Comparison of ENCODE assay signal across 31 mouse cellular contexts in genomic region chr2:155736936-155737335, GRCm38 (mm10). TPM values are rescaled to one million over a fixed set of nuclear protein-coding genes. Genes with fewer than 3 reads are reported as not detected.
"Had no signal": no experiment of that assay in that cellular context is flagged by ENCODE, and none has a peak within 500 bp of the region (broad histone marks: within the 10 kb centered on the region; RNA-seq: fewer than 3 reads in every experiment).

No protein-coding gene starts in this region.

- H3K9me3 ChIP-seq: limb, embryonic 10.5 days; limb, embryonic 13.5 days; liver, embryonic 12.5 days; liver, embryonic 15.5 days; lung, embryonic 15.5 days; megakaryocyte, embryonic 14.5 days; midbrain, embryonic 10.5 days; midbrain, embryonic 13.5 days had no signal

- H3K4me2 ChIP-seq: limb, embryonic 13.5 days; liver, embryonic 12.5 days; liver, embryonic 15.5 days; lung, embryonic 15.5 days; midbrain, embryonic 13.5 days had no signal

- ATAC-seq: liver, embryonic 12.5 days; midbrain, embryonic 13.5 days; midbrain, embryonic 16.5 days had no signal

- DNase-seq: kidney, adult 18-20 months; kidney, adult 9 months; kidney, postnatal 14 days; layer of hippocampus, adult 9-11 months; liver; lung, adult 18-20 months; lung, postnatal 36 days; thymus, adult 2 months; thymus, postnatal 14 days; thymus, postnatal 4 days had no signal

- H3K4me1 ChIP-seq: limb, embryonic 10.5 days; limb, embryonic 13.5 days; liver, embryonic 12.5 days; liver, embryonic 15.5 days; lung, embryonic 15.5 days; midbrain, embryonic 10.5 days; midbrain, embryonic 13.5 days had no signal

- H3K9ac ChIP-seq: limb, embryonic 13.5 days; liver, embryonic 12.5 days; liver, embryonic 15.5 days; lung, embryonic 15.5 days; midbrain, embryonic 13.5 days had no signal

- H3K4me3 ChIP-seq: layer of hippocampus, adult 2 months; limb, embryonic 10.5 days; limb, embryonic 13.5 days; liver, embryonic 12.5 days; liver, embryonic 15.5 days; lung, embryonic 15.5 days; megakaryocyte, embryonic 14.5 days; midbrain, embryonic 10.5 days; midbrain, embryonic 13.5 days had no signal

- H3K27ac ChIP-seq: layer of hippocampus, adult 2 months; limb, embryonic 10.5 days; limb, embryonic 13.5 days; liver, embryonic 12.5 days; liver, embryonic 15.5 days; lung, embryonic 15.5 days; midbrain, embryonic 10.5 days; midbrain, embryonic 13.5 days had no signal

- H3K27me3 ChIP-seq: limb, embryonic 13.5 days; liver, embryonic 15.5 days; lung, embryonic 15.5 days; midbrain, embryonic 13.5 days had no signal

- H3K36me3 ChIP-seq: limb, embryonic 10.5 days; limb, embryonic 13.5 days; liver, embryonic 12.5 days; liver, embryonic 15.5 days; lung, embryonic 15.5 days; midbrain, embryonic 10.5 days; midbrain, embryonic 13.5 days had no signal

RNA-seq across cellular contexts. Expression of gene Gm17581, which starts 1.3 kb away (rescaled TPM):
- total RNA-seq: layer of hippocampus, adult 2 months; layer of hippocampus, postnatal 25 days; left cerebral cortex, adult 18-20 months; left cerebral cortex, postnatal 25 days; monocyte, adult 5-6 weeks had no signal
- polyA plus RNA-seq: large intestine, adult 2 months; limb, embryonic 10.5 days; limb, embryonic 13.5 days; liver, embryonic 12.5 days; liver, embryonic 15.5 days; lung, embryonic 15.5 days; midbrain, embryonic 10.5 days; midbrain, embryonic 13.5 days; midbrain, embryonic 16.5 days; neural tube, embryonic 11.5 days; neural tube, embryonic 14.5 days; small intestine, adult 2 months; spleen, adult 2 months; stomach, embryonic 16.5 days; testis, adult 2 months; thymus, adult 2 months had no signal

RNA-seq across cellular contexts. Expression of gene Procr, which starts 14.0 kb away (rescaled TPM):
- total RNA-seq: monocyte, adult 5-6 weeks had no signal

RNA-seq across cellular contexts. Expression of gene Mmp24, which starts 38.2 kb away (rescaled TPM):
- total RNA-seq: monocyte, adult 5-6 weeks had no signal
- polyA plus RNA-seq: liver, embryonic 15.5 days; spleen, adult 2 months had no signal
